9 mouse cellular contexts compared by ENCODE assay signal in genomic region chr4:59819477-59820022, GRCm38 (mm10). TPM values are rescaled to one million over a fixed set of nuclear protein-coding genes. Genes with fewer than 3 reads are reported as not detected.
DNase-seq lines count a peak whose midpoint lies in the region; ATAC-seq and TF ChIP-seq lines count a peak whose summit lies in the region.
"Had no signal": no experiment of that assay in that cellular context is flagged by ENCODE, and none has a peak within 500 bp of the region (broad histone marks: within the 10 kb centered on the region; RNA-seq: fewer than 3 reads in every experiment).

No protein-coding gene starts in this region.

- 45% methylated on average over 12 of the region's 12 CpGs for WGBS in heart, embryonic 12.5 days
- WGBS in heart, embryonic 15.5 days, result 33% methylated on average over 12 of the region's 12 CpGs
- 29% methylated on average over 12 of the region's 12 CpGs for WGBS in lung, embryonic 15.5 days
- WGBS in olfactory bulb, adult 2 months, result 20% methylated on average over 12 of the region's 12 CpGs
- WGBS in intestine, postnatal 0 days, result 62% methylated on average over 12 of the region's 12 CpGs

- intact Hi-C loops in heart, postnatal 36 days (cut with DNase I), result no loop called here

- H3K27me3 ChIP-seq in heart, embryonic 12.5 days (replicated peaks), result no peaks in the 10 kb centered on the region
- no peaks in the 10 kb centered on the region for H3K27me3 ChIP-seq in heart, embryonic 15.5 days
- H3K27me3 ChIP-seq in lung, embryonic 15.5 days, result no peaks in the 10 kb centered on the region
- H3K27me3 ChIP-seq in intestine, postnatal 0 days (replicated peaks; ENCODE audit: control insufficient read depth, insufficient read depth, low read length), result no peaks in the 10 kb centered on the region

- TF ChIP-seq CTCF in olfactory bulb, adult 2 months (IDR thresholded peaks at IDR 0.05; ENCODE audit: insufficient read depth, low read depth, low read length), result no peak
- TF ChIP-seq CTCF in intestine, postnatal 0 days (IDR thresholded peaks at IDR 0.05; ENCODE audit: low read depth), result no peak

- peak overlapping the region; percentile 28 for H3K4me2 ChIP-seq in heart, embryonic 12.5 days
- H3K4me2 ChIP-seq in heart, embryonic 15.5 days, result peak overlapping the region; percentile 37
- H3K4me2 ChIP-seq in lung, embryonic 15.5 days, result peak overlapping the region; percentile 32
- H3K4me2 ChIP-seq in intestine, postnatal 0 days (replicated peaks; ENCODE audit: low read depth), result no peak overlapping the region

- no peaks in the 10 kb centered on the region for H3K9me3 ChIP-seq in heart, embryonic 12.5 days (replicated peaks)
- H3K9me3 ChIP-seq in heart, embryonic 15.5 days (replicated peaks), result no peaks in the 10 kb centered on the region
- no peaks in the 10 kb centered on the region for H3K9me3 ChIP-seq in lung, embryonic 15.5 days
- no peaks in the 10 kb centered on the region for H3K9me3 ChIP-seq in intestine, postnatal 0 days (ENCODE audit: control insufficient read depth)

- H3K36me3 ChIP-seq in heart, embryonic 12.5 days, result no peaks in the 10 kb centered on the region
- no peaks in the 10 kb centered on the region for H3K36me3 ChIP-seq in heart, embryonic 15.5 days
- H3K36me3 ChIP-seq in lung, embryonic 15.5 days, result no peaks in the 10 kb centered on the region
- H3K36me3 ChIP-seq in intestine, postnatal 0 days (ENCODE audit: control insufficient read depth, insufficient read depth), result no peaks in the 10 kb centered on the region

- no peak for ATAC-seq in heart, embryonic 12.5 days (ENCODE audit: insufficient number of reproducible peaks, low FRiP score)
- ATAC-seq in heart, embryonic 15.5 days (replicated peaks; ENCODE audit: insufficient number of reproducible peaks, insufficient read depth, low FRiP score, low read depth), result peak; percentile 34; the same call in 1 of the 2 replicates
- peak; percentile 74 for ATAC-seq in lung, embryonic 15.5 days (ENCODE audit: borderline replicate concordance, extremely low read depth, low FRiP score, low TSS enrichment)
- ATAC-seq in intestine, postnatal 0 days, result no peak

- H3K4me1 ChIP-seq in heart, embryonic 12.5 days (replicated peaks), result peaks cover 68% of the 10 kb centered on the region
- H3K4me1 ChIP-seq in heart, embryonic 15.5 days (replicated peaks), result peaks cover 64% of the 10 kb centered on the region
- H3K4me1 ChIP-seq in lung, embryonic 15.5 days, result peaks cover 50% of the 10 kb centered on the region
- H3K4me1 ChIP-seq in olfactory bulb, adult 2 months (ENCODE audit: control insufficient read depth, insufficient read depth, low read length), result peaks cover 30% of the 10 kb centered on the region
- no peaks in the 10 kb centered on the region for H3K4me1 ChIP-seq in intestine, postnatal 0 days (replicated peaks; ENCODE audit: control insufficient read depth, insufficient read depth, low read length)

- peak overlapping the region; percentile 25; the same call in 1 of the 2 replicates for H3K27ac ChIP-seq in heart, embryonic 12.5 days (ENCODE audit: poor library complexity, severe bottlenecking)
- peak overlapping the region; percentile 69 for H3K27ac ChIP-seq in heart, embryonic 15.5 days
- peak overlapping the region; percentile 81 for H3K27ac ChIP-seq in lung, embryonic 15.5 days
- H3K27ac ChIP-seq in olfactory bulb, adult 2 months (ENCODE audit: insufficient read depth, low read depth, low read length), result peak overlapping the region; percentile 61
- no peak overlapping the region for H3K27ac ChIP-seq in intestine, postnatal 0 days (ENCODE audit: low read depth, low read length)

- DNase-seq in heart, postnatal 36 days, result no peak
- DNase-seq in brain, adult 2 months (ENCODE audit: low read depth, low spot score), result peak; percentile 79
- DNase-seq in T-cell, adult 2 months (ENCODE audit: low spot score), result no peak

- no peak overlapping the region for H3K4me3 ChIP-seq in heart, embryonic 12.5 days
- H3K4me3 ChIP-seq in heart, embryonic 15.5 days, result no peak overlapping the region
- H3K4me3 ChIP-seq in lung, embryonic 15.5 days, result no peak overlapping the region
- H3K4me3 ChIP-seq in olfactory bulb, adult 2 months (ENCODE audit: insufficient read depth, low read depth, low read length), result no peak overlapping the region
- no peak overlapping the region for H3K4me3 ChIP-seq in intestine, postnatal 0 days (ENCODE audit: low read depth, low read length)
- H3K4me3 ChIP-seq: erythroblast, embryonic 14.5 days had no signal

- no peak overlapping the region for H3K9ac ChIP-seq in heart, embryonic 12.5 days
- no peak overlapping the region for H3K9ac ChIP-seq in heart, embryonic 15.5 days
- no peak overlapping the region for H3K9ac ChIP-seq in lung, embryonic 15.5 days
- H3K9ac ChIP-seq in intestine, postnatal 0 days (ENCODE audit: low read depth, low read length), result no peak overlapping the region

- no peak for TF ChIP-seq POLR2A in olfactory bulb, adult 2 months (IDR thresholded peaks at IDR 0.05; ENCODE audit: insufficient read depth, low read depth, low read length)

RNA-seq across cellular contexts. Expression of gene Snx30, which starts 13.9 kb away (rescaled TPM):
- 7.5 and 8.6 TPM in 2 replicates for polyA plus RNA-seq in heart, embryonic 12.5 days (2016; fragmentation: Nextera tagmentation; extraction: Ambion mirVana)
- 1 to 10 TPM; 5.6 to 6.4 TPM for total RNA-seq in heart, postnatal 36 days (2021)
- polyA plus RNA-seq in heart, embryonic 15.5 days (2015; fragmentation: Nextera tagmentation; extraction: Ambion mirVana), result 5.3 and 9.9 TPM in 2 replicates
- polyA plus RNA-seq in lung, embryonic 15.5 days (2015; fragmentation: Nextera tagmentation; extraction: Ambion mirVana), result 9.2 and 10.0 TPM in 2 replicates
- polyA plus RNA-seq in olfactory bulb, adult 2 months (2012; ENCODE audit: insufficient read depth, insufficient read length, low replicate concordance, missing spikeins), result not detected in 2 replicates
- polyA plus RNA-seq in intestine, postnatal 0 days (2015; fragmentation: Nextera tagmentation; extraction: Ambion mirVana), result 5.1 and 5.7 TPM in 2 replicates

RNA-seq across cellular contexts. Expression of gene Inip, which starts 18.2 kb away (rescaled TPM):
- 43.9 and 47.1 TPM in 2 replicates for polyA plus RNA-seq in heart, embryonic 12.5 days (2016; fragmentation: Nextera tagmentation; extraction: Ambion mirVana)
- 1 to 10 TPM; 8.3 to 8.7 TPM for total RNA-seq in heart, postnatal 36 days (2021)
- polyA plus RNA-seq in heart, embryonic 15.5 days (2015; fragmentation: Nextera tagmentation; extraction: Ambion mirVana), result 35.4 and 39.9 TPM in 2 replicates
- 51.2 and 56.5 TPM in 2 replicates for polyA plus RNA-seq in lung, embryonic 15.5 days (2015; fragmentation: Nextera tagmentation; extraction: Ambion mirVana)
- polyA plus RNA-seq in olfactory bulb, adult 2 months (2012; ENCODE audit: insufficient read depth, insufficient read length, low replicate concordance, missing spikeins), result not detected in 2 replicates
- polyA plus RNA-seq in intestine, postnatal 0 days (2015; fragmentation: Nextera tagmentation; extraction: Ambion mirVana), result 16.7 and 17.0 TPM in 2 replicates

Comparison
In these comparisons a context has a peak if more than half of its experiments do, and no peak if none do; other contexts are left out.
1. ATAC-seq: peak in heart, embryonic 15.5 days (single experiment) and lung, embryonic 15.5 days (single experiment); none in heart, embryonic 12.5 days (single experiment) and intestine, postnatal 0 days (single experiment).